Mouse (Mus musculus) cortical plate, adult 2 months (tissue): ENCODE data around the gene Zfp385a.

Source experiments
- CTCF ChIP-seq: fragments of 200-500 bp; IDR thresholded peaks from 2 replicates; pipeline ENCODE4 v1.5.1; 2011; ENCODE audit warnings: mild to moderate bottlenecking, control low read depth, low read length; ENCODE audit not compliant: insufficient read depth; ENCODE audit errors: extremely low read depth
- POLR2A ChIP-seq: fragments of 200-500 bp; IDR thresholded peaks from 2 replicates; pipeline ENCODE4 v1.6.1; 2011; ENCODE audit warnings: mild to moderate bottlenecking, low read length, control low read depth; ENCODE audit not compliant: insufficient read depth; ENCODE audit errors: extremely low read depth

- TF ChIP-seq POLR2A = no peak
- TF ChIP-seq CTCF = no peak
These were observed 30.6 kb upstream of the Zfp385a start for GRCm38 (mm10) chr15:103370462-103370861.
